Mouse (Mus musculus) midbrain, embryonic 15.5 days (tissue): ENCODE measurements at regions not wholly inside any gene's neighbourhood (a gene's known extent, or its start where the extent isn't known, plus 50 kb on each side); places are given as distances from the start of the nearest gene placed in this dataset.

Source experiments
- ATAC-seq: fragments of 200-750 bp; cut with Nextera tagmentation; replicated peaks from 2 replicates; pipeline ENCODE4 v1.8.0; 2017; ENCODE audit warnings: moderate TSS enrichment
- H3K27ac ChIP-seq: fragments of 300-500 bp; sonication (generic); 2 replicates; pipeline ENCODE4 v1.5.1; 2015; ENCODE audit warnings: mild to moderate bottlenecking, inconsistent platforms
- H3K27me3 ChIP-seq: fragments of 300-500 bp; sonication (generic); replicated peaks from 2 replicates; pipeline ENCODE4 v1.6.1; 2015; ENCODE audit warnings: inconsistent platforms
- H3K36me3 ChIP-seq: fragments of 300-500 bp; sonication (generic); replicated peaks from 2 replicates; pipeline ENCODE4 v1.6.1; 2015; ENCODE audit warnings: inconsistent platforms
- H3K4me1 ChIP-seq: fragments of 300-500 bp; sonication (generic); 2 replicates; pipeline ENCODE4 v1.6.1; 2015; ENCODE audit warnings: inconsistent platforms
- H3K4me2 ChIP-seq: fragments of 300-500 bp; sonication (generic); 2 replicates; pipeline ENCODE4 v1.6.1; 2015; ENCODE audit warnings: inconsistent platforms, mild to moderate bottlenecking, moderate library complexity
- H3K4me3 ChIP-seq: fragments of 300-500 bp; sonication (generic); 2 replicates; pipeline ENCODE4 v1.5.1; 2015; ENCODE audit warnings: mild to moderate bottlenecking, inconsistent platforms
- H3K9ac ChIP-seq: fragments of 300-500 bp; sonication (generic); 2 replicates; pipeline ENCODE4 v1.6.1; 2015; ENCODE audit warnings: mild to moderate bottlenecking, inconsistent platforms
- H3K9me3 ChIP-seq: fragments of 300-500 bp; sonication (generic); 2 replicates; pipeline ENCODE4 v1.6.1; 2016; ENCODE audit warnings: inconsistent platforms
- WGBS: fragments of 180-500 bp; shearing (Covaris S2); methylation state at CpG from one replicate; pipeline ENCODE4 v1.1.7; 2015; ENCODE audit warnings: mixed read lengths; 5-methylcytosine and 5-hydroxymethylcytosine counted together

DNA sequence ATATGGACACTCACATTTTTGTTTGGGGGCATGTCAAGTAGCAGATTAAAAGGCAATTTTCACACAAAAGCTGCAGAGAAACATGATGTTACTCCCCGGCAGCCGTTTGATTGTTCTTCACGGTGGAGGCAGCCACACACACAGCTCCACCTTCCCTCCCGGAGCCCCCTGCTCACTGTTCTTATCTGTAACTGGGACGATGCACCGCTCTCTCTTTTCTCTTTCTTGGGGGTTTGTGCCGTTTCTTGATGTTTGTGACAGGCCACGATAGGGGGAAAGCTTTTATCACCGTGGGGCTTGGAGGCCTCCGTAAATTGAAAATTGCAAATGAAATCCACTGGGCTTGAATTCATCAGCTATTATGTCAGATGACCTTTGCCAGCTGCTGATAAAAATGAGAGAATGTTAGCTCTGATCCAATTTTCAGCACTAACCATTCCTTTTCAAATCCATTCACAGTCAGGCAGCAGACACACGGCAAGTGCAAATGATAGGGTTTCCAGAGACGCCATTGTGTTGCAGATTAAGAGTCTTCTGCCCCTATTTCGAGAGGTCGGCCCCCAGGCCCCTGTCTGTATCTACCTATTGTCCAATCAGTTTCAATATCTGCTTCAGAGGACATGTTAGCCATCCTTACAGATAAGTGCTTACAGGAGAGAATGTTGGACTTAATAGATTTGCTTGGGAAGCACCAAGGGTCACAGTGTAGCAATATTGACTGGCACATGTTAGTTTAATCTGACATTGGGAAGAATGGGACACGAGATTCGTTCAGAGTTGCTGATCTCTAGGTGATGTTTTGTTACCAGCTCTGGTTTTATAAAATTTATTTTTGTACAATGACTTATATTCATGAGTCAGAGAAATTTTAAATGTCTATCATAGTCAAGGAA, 168.1 kb upstream of the Sox2 start:
- peak; percentile 53; the same call in 1 of the 2 replicates for ATAC-seq
- no peaks in the 10 kb centered on the region for H3K36me3 ChIP-seq
- WGBS: 14% methylated on average over 16 of the region's 16 CpGs
- peak overlapping the region; percentile 16 for H3K4me2 ChIP-seq
- no peaks in the 10 kb centered on the region for H3K27me3 ChIP-seq
- H3K9me3 ChIP-seq: no peaks in the 10 kb centered on the region
- H3K4me3 ChIP-seq: no peak overlapping the region
- H3K9ac ChIP-seq: no peak overlapping the region
- H3K4me1 ChIP-seq: peaks cover 26% of the 10 kb centered on the region
- 0 out of 2 replicates have a peak overlapping the region, but pooled peaks have one; percentile 16 for H3K27ac ChIP-seq

- 19% methylated on average over 3 of the region's 3 CpGs for WGBS
- Histone ChIP-seq H3K27ac (peak overlapping the region; percentile 45; the same call in 1 of the 2 replicates), H3K4me1 (peaks cover 20% of the 10 kb centered on the region), H3K9me3 (no peaks in the 10 kb centered on the region), H3K4me3 (no peak overlapping the region), H3K4me2 (peak overlapping the region; percentile 16; the same call in 1 of the 2 replicates), H3K9ac (no peak overlapping the region; the same call in 1 of the 2 replicates), H3K36me3 (no peaks in the 10 kb centered on the region), H3K27me3 (no peaks in the 10 kb centered on the region)
- ATAC-seq: 0 out of 2 replicates have a peak, but pooled peaks have one; percentile 4
Measured at GRCm38 (mm10) chr3:34481314-34481713, 168.9 kb upstream of the Sox2 start.

DNA sequence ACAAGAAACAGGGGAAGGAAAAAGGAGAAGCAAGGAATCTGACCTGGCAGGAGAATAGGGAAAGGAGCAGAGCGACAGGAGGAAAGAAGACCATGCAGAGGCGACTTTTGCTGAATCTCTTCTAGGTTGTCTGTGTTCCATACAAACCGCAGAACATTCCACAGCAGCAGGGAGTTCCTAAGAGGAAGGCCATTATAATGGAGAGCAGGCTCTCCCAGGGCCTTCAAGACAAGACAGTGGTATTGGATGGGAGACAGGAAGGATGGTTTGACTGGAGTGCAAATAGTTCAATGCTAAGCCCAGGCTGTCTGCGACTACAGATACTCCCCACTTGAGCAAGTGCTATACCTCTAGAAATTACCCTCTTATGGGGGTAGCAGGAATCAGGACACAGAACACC, 176.1 kb upstream of the Sox2 start:
- Histone ChIP-seq H3K36me3 (no peaks in the 10 kb centered on the region), H3K4me3 (no peak overlapping the region), H3K9me3 (no peaks in the 10 kb centered on the region), H3K27ac (no peak overlapping the region), H3K4me2 (no peak overlapping the region), H3K9ac (no peak overlapping the region), H3K4me1 (no peaks in the 10 kb centered on the region), H3K27me3 (no peaks in the 10 kb centered on the region)
- ATAC-seq: no peak
- 49% methylated on average over 4 of the region's 4 CpGs for WGBS

DNA sequence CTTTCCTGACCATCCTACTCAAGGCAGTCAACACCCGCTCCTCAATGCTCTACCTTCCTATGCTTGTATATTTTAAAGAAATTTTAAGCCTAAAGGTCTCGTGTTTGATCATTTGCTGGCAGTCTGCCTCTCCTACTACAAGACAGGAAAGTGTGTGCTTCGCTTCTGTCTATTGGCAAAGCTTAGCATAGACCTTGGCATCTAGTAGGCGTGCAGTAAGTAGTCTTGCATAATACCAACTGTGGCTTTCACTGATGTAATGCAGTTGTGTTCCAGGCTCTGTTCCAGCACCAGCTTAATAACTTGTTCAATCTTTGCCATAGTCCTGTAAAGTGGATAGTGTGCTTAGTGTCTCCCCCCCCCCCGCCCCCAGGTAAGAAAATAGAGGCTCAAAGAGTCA, 179.5 kb upstream of the Sox2 start:
- no peaks in the 10 kb centered on the region for H3K9me3 ChIP-seq
- WGBS: 84% methylated on average over 5 of the region's 5 CpGs

GRCm38 (mm10) chr3:34469946-34470345, 180.3 kb upstream of the Sox2 start:
- H3K27ac ChIP-seq: no peak overlapping the region
- H3K4me1 ChIP-seq: peaks cover 11% of the 10 kb centered on the region
- no peak overlapping the region for H3K9ac ChIP-seq
- no peaks in the 10 kb centered on the region for H3K36me3 ChIP-seq
- H3K9me3 ChIP-seq: no peaks in the 10 kb centered on the region
- H3K27me3 ChIP-seq: no peaks in the 10 kb centered on the region
- ATAC-seq: no peak
- 87% methylated on average over 2 of the region's 2 CpGs for WGBS
- H3K4me3 ChIP-seq: no peak overlapping the region
- H3K4me2 ChIP-seq: no peak overlapping the region

More for the DNA sequence above, 179.5 kb upstream of the Sox2 start:
- Histone ChIP-seq H3K4me3 (no peak overlapping the region), H3K36me3 (no peaks in the 10 kb centered on the region), H3K4me2 (no peak overlapping the region), H3K27me3 (no peaks in the 10 kb centered on the region), H3K9ac (no peak overlapping the region), H3K4me1 (peaks cover 3% of the 10 kb centered on the region; the same call in 1 of the 2 replicates), H3K27ac (no peak overlapping the region)
- ATAC-seq: no peak

DNA sequence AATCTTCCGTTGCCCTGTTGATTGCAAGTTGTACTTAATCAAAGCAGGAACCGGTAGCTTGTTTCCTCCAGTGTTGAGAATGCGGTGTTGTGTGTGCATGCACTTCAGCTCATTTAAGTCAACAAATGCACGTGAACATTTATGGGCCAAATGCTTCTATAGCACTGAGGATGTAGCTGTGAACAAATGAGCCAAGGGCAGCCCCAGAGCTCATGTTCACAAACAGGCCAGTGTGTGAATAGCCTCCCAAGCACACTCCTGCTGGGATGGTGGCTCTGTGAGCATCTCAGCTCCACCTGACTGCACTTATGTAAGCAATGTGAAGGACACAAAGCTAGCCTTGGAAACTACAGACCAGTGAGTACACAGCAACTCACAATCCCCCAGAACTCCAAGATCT, 183.9 kb upstream of the Sox2 start:
- no peak overlapping the region for H3K4me2 ChIP-seq
- H3K4me1 ChIP-seq: peaks cover 14% of the 10 kb centered on the region
- no peak for ATAC-seq
- WGBS: 72% methylated on average over 4 of the region's 4 CpGs
- no peaks in the 10 kb centered on the region for H3K27me3 ChIP-seq
- H3K9ac ChIP-seq: no peak overlapping the region
- H3K27ac ChIP-seq: no peak overlapping the region
- H3K36me3 ChIP-seq: no peaks in the 10 kb centered on the region
- no peak overlapping the region for H3K4me3 ChIP-seq
- H3K9me3 ChIP-seq: no peaks in the 10 kb centered on the region

GRCm38 (mm10) chr3:34465040-34465831, 185.0 kb upstream of the Sox2 start:
- 40% methylated on average over 17 of the region's 17 CpGs for WGBS
- Histone ChIP-seq H3K4me3 (no peak overlapping the region), H3K4me2 (peak overlapping the region; percentile 21; the same call in 1 of the 2 replicates), H3K27me3 (no peaks in the 10 kb centered on the region), H3K4me1 (peaks cover 14% of the 10 kb centered on the region), H3K9me3 (no peaks in the 10 kb centered on the region), H3K9ac (no peak overlapping the region), H3K36me3 (no peaks in the 10 kb centered on the region), H3K27ac (0 out of 2 replicates have a peak overlapping the region, but pooled peaks have one; percentile 4)
- peak; percentile 84 for ATAC-seq

DNA sequence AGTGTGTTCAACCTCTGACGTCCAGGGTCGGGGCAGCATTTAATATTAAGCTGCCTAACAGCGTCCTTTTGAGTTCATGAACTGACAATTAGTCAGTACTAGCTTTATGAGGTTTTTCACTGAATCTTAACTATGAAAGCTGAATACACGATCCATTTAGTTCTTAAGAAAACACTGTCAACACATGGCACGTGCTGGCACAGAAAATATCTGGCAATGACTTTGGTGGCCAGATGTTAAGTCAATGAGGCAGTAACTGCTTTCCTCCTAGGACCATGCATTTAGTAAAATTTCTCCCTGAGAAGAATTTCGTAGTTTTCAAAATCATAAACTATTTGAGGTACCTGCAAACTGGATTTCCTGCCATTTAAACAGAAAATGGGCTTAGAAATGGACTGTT, 191.4 kb upstream of the Sox2 start:
- Histone ChIP-seq H3K4me1 (peaks cover 9% of the 10 kb centered on the region), H3K27me3 (no peaks in the 10 kb centered on the region; the same call in 1 of the 2 replicates), H3K9ac (no peak overlapping the region), H3K36me3 (no peaks in the 10 kb centered on the region), H3K9me3 (no peaks in the 10 kb centered on the region), H3K4me2 (no peak overlapping the region), H3K27ac (no peak overlapping the region), H3K4me3 (no peak overlapping the region)
- 81% methylated on average over 6 of the region's 6 CpGs for WGBS
- ATAC-seq: no peak

- Histone ChIP-seq H3K4me3 (no peak overlapping the region), H3K36me3 (no peaks in the 10 kb centered on the region), H3K9me3 (no peaks in the 10 kb centered on the region), H3K4me1 (peaks cover 9% of the 10 kb centered on the region), H3K27ac (no peak overlapping the region), H3K27me3 (no peaks in the 10 kb centered on the region; the same call in 1 of the 2 replicates), H3K4me2 (no peak overlapping the region), H3K9ac (no peak overlapping the region)
- 89% methylated on average over 1 of the region's 1 CpGs for WGBS
- ATAC-seq: no peak
Measured at GRCm38 (mm10) chr3:34457821-34458220, 192.4 kb upstream of the Sox2 start.

- ATAC-seq: peak; percentile 70
- Histone ChIP-seq H3K9me3 (no peaks in the 10 kb centered on the region), H3K27ac (0 out of 2 replicates have a peak overlapping the region, but pooled peaks have one; percentile 2), H3K27me3 (no peaks in the 10 kb centered on the region; the same call in 1 of the 2 replicates), H3K9ac (no peak overlapping the region), H3K4me3 (no peak overlapping the region), H3K36me3 (no peaks in the 10 kb centered on the region), H3K4me1 (peaks cover 9% of the 10 kb centered on the region), H3K4me2 (no peak overlapping the region)
- WGBS: 59% methylated on average over 23 of the region's 23 CpGs
Measured at GRCm38 (mm10) chr3:34456488-34457433, 193.4 kb upstream of the Sox2 start.

- no peak overlapping the region for H3K9ac ChIP-seq
- H3K4me1 ChIP-seq: peaks cover 9% of the 10 kb centered on the region
- H3K27me3 ChIP-seq: no peaks in the 10 kb centered on the region; the same call in 1 of the 2 replicates
- no peaks in the 10 kb centered on the region for H3K9me3 ChIP-seq
- H3K27ac ChIP-seq: no peak overlapping the region
- no peak overlapping the region for H3K4me3 ChIP-seq
- 94% methylated on average over 24 of the region's 24 CpGs for WGBS
- H3K36me3 ChIP-seq: no peaks in the 10 kb centered on the region
- ATAC-seq: no peak
- H3K4me2 ChIP-seq: no peak overlapping the region
Measured at GRCm38 (mm10) chr3:34454026-34454624, 196.1 kb upstream of the Sox2 start.
